Mouse (Mus musculus) gonadal fat pad, adult 2 months (tissue): ENCODE results near the gene Pifo. TPM values are rescaled to one million over a fixed set of nuclear protein-coding genes. Genes with fewer than 3 reads are reported as not detected.
A peak's percentile ranks its signal among the peaks of the same experiment; 100 is the strongest.
"Not testable (repeated sequence)": the region's sequence is repeated elsewhere in the genome, so short reads cannot be mapped to it uniquely, and the experiment has no call there.

ENCODE experiments used
- DNase-seq: peaks from one replicate; pipeline ENCODE4 v3.0.0-alpha.2; 2012; ENCODE audit warnings: low read depth
- polyA plus RNA-seq: library from polyadenylated mRNA; depleted of rRNA; stranded (reverse); fragments of >200 nt; gene quantifications from 2 replicates; pipeline ENCODE4 v1.2.3, GENCODE M21; 2012; rRNA removed

Pifo gene
- polyA plus RNA-seq = 0.92 and 2.3 TPM in 2 replicates

DNA sequence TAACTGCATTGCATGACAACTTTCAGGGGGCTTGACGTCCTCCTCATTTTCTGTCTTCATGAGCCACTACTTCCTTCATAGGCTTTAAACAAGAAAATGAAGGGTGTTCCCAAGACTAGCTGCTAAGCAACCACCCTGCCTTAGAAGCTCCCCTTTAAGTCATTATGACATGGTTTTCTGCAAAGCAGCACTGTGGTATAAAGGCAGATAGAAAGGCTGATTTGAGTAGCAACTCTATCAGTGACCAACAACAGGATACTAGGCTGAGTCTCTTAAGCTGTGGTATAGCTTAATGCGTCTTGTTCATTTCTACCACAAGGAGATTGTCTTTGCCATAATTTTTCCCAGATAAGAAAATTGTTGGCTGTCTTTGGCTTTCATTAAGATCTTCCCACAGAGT lies at the start of gene Pifo:
Pifo (minus strand) TSS at position 101 of the 400 bp plus-strand sequence.
- no peak for DNase-seq

DNA sequence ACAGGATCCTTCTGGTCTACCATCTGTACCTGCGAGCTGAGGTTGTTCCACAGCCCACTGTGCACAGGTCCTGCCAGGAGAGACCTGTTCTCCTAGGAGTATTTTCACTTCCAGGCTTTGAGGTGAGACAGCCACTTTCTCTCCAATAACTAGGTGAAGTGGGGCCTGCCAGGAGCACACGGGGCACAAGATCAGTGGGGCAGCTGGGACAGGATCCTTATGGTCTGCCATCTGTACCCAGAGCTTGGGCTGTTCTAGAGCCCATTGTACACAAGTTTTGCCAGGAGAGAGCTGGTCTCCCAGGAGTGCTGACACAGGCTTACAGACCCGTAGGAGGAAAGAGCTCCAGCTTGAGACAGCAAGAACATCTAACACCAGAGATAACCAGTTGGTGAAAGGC lies 43.5 kb upstream of the Pifo start:
- DNase-seq = no peak

DNA sequence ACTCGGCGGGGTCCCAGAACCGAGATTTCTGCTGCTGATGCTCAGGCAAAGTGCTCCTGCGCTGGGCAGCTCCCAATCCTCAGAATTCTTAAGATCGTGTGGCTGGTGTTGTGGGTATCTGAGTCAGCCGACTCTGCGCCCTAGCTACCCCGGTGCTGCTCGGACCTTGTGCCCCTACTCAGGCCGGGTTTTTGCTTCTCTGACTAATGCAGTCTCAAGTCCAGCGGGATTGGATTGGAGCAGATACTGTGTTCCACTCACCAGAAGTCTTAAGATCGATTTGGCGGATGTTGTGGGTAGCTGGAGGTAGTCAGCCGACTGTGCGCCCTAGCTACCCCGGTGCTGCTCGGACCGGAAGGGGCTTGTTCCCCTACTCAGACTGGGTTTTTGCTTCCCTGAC lies 37.5 kb upstream of the Pifo start:
- DNase-seq = no peak

DNA sequence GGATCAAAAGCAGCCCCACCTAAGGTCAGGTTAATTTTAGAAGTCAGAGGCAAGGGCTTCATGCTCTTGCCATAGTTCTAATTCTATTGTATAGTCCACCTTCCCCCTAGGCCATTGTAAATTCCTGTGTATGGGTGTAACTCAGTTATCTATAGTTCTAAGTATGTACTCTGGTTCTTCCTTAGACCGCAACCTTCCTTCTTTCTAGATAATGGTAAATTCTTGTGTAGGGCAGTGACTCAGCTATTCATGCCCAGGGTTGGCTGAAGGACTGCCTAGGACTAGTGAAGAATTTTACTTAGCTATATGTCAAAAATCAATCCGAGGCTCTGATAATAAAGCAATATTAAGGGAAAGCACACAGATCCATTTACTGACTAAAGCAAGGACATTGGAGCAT lies 25.9 kb upstream of the Pifo start:
- DNase-seq = no peak

DNA sequence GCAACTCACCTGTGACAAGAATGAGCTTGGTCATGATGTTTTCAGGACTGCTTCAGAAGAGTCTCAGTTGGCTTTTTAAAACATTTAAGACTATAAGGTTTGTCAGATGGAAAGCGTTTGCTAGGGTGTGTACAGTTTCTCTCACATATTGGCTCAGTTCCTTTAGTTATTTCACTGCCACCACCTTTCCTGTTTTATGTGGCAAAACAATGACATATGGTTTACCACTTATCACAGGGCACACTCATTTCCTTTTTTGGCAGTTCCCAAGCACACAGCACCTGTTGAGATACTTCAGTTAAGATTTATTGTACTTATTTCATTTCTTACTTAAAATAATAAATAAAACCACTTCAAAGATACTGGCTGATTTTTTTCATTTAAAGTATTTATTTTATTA lies 18.3 kb upstream of the Pifo start, which contains the start of gene Chil5:
Chil5 (minus strand) TSS at position 34 of the 400 bp plus-strand sequence.
- no peak for DNase-seq

DNA sequence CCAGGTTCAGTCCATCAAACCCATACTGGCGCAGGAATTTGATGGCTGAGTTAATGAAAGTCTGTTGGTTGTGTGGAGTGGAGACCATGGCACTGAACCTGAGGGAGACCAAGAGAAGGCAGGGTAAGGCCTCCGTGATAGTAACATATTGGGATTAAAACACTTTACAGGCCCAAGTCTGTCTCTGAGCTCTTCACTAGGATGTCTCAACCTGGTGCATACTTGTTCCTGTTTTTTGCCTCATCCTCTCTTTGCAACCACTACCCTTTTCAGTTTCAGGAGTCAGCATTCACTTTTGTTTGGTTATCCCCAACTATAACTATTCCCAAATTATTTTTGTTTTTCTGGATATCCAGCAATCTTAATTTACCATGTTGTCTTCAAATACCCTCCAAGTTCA lies 9.7 kb upstream of the Pifo start:
- no peak for DNase-seq

DNA sequence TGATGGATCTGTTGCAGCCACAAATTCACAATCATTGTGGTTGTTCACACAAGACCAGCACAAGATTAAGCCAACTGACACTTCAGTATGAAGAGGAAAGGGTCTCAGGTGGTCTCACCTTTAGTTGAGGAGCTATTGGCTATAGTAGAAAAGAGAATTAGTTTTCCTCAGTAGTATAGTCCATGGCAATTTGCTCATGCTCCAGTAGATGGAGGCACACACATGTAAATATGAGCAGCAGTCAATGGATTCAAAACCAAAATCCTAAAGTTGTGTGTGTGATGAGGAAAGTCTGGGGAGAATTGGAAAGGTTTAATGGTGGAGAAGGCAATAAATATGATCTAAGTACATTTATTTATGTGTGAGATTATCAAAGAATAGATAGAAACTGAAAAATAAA lies 7.4 kb upstream of the Pifo start:
- no peak for DNase-seq

DNA sequence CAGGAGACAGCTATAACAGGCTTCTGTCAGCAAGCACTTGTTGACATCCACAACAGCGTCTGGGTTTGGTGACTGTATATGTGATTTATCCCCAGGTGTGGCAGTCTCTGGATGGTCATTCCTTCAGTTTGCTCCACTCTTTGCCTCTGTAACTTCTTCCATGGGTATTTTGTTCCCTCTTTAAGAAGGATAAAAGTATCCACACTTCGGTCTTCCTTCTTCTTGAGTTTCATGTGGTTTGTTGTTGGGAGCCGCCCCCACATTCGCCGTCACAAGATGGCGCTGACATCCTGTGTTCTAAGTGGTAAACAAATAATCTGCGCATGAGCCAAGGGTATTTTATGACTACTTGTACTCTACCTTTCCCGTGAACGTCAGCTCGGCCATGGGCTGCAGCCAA lies 11.1 kb downstream of the Pifo start:
- not testable (repeated sequence) for DNase-seq

DNA sequence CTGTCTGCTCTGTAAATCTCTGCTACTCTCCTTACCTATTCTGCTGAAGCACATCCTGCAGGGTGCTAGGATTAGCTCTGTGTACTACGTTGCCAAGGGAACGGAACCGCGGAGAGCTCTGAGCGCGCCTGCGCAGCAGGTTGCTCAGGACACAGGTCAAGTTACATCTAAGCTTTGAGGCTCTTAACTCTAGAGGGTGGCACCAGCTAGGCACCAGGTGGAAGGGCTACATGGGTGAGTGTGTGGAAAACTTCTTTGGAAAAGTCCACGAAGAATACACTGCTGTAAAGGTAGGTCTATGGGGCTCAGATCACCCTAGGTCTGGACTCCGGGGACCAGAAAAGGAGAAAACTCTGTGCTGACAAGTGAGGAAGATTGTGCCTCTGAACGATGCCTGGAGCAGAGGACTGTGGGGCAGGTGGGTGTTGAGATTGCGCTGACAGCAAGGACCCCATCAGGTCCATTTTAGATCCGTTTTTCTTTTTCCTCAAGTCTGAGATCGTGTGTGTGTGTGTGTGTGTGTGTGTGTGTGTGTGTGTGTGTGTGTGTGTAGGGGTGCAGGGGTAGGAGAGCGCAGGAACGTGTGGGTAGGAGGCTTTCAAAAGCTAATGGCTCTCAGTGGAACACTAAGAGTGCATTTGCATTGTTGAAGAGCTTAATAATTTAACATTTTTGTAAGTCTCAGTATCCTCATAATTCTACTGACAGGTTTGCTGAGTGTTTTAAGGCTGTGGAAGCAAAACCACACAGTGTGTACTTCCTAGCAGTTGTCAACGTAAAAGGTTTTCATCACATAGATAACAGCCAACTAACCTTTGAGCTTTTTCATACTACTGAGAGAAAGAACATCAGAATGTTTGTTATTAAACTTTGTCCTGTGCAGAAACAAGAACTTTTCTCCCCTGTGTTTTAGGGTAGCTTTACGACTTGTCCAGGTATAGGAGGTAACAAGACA lies 12.8 kb downstream of the Pifo start:
- DNase-seq = no peak

DNA sequence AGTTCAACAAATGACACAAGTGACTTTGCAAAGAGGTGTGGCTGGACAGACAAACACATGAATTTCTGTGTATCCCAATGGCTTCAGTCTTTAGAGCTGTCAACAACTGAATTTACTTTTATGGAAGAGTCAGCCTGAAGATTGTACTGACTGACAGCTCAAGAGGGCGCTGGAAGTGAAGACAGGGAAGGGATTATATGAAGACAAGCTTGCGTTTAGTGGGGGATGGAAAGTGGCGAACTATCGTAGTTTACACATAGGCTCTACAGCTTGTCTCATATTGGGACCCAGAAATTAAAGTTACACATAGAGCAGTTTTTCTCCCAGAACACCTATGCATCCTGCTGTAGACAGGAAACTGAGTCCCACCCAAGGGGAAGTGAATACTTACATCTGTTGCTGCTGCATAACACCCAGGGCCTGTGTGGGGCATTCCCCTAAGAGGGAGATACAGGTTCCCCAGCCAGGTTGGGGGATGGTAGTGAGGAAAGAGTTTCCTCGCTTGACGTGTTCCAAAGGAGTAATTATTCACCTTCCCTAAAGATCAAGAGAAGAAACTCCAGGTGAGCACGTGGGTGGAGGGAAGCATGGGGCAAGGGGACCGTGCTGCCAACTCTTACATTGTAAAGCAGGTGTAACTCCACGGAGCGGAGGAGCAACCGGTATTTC lies 13.6 kb downstream of the Pifo start:
- DNase-seq = no peak

DNA sequence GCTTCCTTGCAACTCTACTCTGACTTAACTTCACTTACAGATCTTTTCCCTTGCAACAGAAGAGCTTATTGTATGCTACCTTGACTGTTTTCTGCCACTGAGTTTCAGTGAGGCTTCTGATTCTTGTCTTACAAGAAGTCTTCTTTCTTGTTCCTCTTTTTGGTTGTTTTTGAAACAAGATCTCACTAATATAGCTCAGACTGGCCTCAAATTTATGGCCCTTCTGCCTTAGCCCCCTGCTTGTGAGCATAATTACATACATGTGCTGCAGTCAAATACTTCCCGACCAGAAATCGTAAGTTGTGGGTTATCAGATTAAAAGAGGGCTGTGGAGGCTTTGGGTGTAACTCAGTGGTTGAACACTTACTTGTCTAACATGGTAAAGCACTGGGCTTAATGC lies 19.7 kb downstream of the Pifo start:
- no peak for DNase-seq

DNA sequence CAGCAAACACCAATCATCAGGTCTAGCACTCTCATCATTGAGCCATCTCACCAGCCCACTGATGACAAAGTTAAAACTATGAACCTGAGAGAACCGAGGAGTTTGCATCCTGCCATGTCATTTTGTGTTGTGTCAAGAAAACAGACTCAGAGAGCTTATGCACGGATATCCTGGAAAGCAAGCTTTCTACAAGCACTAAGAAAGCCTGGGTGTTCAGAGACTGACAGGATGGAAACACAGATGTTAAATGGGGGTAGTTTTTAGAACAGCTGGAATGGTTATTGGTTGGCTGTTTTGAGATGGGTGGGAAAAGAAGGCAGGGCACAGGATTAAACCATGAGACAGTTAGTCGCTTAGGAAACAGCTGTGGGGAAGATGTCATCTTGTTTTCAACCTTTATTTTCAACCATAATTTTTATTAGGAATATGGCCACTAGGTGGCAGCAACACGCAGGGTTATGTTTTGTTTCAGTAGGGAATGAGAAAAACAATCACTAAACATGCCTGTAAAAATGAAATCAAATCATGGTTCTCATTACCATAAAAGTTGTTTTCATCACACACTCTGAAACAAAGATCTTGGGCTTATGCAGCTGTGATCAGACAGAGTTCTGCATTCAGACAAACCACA lies 22.7 kb downstream of the Pifo start:
- DNase-seq = no peak

DNA sequence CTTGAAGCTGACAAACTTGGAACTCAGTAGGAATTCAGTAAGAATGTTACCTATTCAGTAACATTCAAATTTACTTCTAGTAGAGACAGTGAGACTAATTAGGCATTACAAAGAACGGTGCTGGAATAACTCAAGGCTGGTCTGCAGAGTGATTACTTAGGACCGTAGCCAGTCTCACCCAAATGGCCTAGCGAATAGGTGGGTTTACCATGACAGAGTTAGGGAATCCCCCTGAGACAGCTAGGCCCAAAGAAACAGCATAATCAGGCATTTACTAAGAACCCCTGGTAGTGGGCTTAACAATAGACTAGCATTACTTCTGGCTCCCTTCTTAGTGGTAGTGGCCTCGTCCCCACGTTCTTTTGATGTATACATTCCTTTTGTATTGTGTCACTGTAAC lies 24.8 kb downstream of the Pifo start:
- DNase-seq = not testable (repeated sequence)

DNA sequence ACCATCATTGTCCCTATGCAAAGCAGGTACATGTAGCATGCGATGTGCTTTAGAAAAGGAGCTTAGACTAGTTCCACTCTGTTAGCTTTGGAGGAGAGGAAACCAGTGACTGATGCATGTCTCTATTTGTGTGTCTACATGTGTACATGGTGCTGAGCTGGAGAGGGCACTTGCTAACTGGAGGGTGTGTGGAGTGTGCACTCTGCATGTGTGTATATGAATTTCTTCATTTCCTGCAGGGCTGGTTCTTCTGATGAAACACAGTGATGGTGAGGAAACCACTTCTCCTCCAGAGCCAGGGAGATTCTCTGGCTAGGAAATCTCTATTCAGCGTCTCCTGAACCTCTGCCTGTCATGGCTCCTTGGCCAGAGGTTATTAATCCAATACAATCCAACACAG lies 40.3 kb downstream of the Pifo start:
- DNase-seq = no peak

DNA sequence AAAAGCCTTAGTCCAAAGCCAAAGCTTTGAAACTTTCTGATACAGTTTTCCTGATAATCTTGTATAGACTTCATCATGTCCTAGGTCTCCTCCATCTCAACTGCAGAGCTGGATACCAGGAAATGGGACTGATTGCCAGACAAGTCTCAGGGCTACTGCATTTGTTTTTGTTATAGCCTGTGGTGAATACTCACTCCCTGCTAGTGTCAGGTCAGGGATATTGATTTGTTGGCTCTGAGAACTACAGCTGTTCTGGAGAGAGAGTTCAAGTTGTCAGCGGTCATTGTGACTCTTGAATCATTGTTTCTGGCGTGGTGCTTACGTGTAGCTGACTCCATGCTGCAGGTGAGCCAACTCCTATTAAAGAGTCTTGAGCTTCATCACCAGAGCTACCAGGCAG lies 41.0 kb downstream of the Pifo start, which contains the start of gene Ovgp1:
Ovgp1 (plus strand) TSS at position 301 of the 400 bp plus-strand sequence.
- DNase-seq = no peak

DNA sequence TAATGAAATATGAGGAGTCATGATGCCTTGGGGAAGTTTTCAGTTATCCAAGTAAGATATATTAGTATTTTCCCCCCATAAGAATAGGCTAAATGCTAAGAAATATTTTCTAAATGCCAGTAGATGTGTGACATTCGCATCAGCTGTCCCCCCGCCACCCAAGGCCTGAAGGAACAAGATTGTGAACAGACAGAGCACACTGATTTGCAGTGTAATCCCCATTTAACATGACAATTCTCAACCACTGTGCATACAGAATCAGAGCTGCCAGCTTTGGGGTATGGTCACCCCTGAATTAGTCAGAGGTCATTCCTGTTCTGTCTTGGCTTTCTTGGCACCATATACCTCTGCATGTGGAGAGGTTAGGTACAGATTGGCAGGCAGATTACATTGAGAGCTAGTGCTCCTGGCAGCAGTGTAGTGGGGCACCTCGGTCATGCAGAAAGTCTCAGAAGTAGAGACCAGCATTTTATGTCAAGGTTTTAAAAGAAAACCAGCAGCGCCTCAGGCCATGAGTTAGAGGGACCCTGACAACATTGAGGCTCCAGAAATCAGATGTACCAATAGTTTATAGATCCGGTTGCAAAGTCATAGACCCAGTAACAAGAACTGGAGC lies 42.5 kb downstream of the Pifo start:
- no peak for DNase-seq

DNA sequence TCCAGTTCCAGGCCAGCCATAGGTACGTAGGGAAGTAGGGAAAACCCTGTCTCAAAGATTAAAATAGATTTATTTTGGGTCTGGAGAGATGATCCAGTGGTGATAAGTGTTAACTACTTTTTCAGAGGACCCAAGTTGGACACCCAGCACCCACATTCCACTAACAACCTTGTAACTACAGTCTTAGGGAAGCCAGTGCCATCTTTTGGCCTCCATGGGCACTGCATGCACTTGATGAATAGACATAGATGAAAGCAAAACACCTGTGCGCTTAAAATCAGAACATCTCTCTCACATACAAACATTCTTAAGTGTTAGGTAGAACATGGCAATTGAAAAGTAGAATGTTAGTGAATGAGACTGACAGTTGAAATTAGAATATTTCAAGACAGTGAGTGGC lies 53.7 kb downstream of the Pifo start:
- no peak for DNase-seq

DNA sequence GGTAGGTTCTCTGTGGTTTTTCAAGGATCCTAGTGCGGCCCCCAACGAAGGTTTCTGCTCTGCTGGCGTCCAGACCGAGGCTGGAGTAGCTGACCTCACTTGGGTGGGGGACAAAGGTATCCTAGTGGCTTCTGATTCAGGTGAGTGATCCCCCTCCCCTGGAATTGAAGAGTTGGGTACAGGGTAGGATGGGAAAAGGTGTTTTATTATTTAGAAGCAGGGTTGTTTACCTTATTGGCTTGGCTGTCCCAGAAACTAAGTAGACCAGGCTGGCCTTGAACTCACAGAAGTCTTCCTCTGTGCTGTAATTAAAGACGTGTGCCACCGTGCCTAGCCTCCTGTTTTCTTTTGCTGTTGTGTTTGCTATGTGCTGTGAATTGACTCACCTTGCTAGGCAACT lies 54.4 kb downstream of the Pifo start, which contains the start of gene Atp5f1:
Atp5f1 (minus strand) TSS at position 101 of the 400 bp plus-strand sequence.
- DNase-seq = no peak

DNA sequence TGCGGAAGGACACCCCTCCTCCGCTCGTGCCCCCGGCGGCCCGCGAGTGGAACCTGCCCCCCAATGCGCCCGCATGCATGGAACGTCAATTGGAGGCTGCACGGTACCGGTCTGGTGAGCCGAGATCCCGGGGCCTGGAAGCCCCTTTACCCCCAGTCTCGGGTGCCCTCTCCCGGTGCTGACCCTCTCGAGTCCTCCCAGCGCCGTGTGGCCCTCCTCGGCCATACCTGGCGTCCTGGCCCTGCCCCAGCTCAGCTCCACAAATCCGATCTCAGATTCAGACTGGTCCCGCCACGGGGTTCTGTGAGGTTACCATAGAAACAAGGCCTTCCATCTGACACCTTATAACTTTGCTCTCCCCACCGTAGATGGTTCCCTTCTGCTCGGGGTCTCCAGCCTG lies 54.9 kb downstream of the Pifo start:
- no peak for DNase-seq

DNA sequence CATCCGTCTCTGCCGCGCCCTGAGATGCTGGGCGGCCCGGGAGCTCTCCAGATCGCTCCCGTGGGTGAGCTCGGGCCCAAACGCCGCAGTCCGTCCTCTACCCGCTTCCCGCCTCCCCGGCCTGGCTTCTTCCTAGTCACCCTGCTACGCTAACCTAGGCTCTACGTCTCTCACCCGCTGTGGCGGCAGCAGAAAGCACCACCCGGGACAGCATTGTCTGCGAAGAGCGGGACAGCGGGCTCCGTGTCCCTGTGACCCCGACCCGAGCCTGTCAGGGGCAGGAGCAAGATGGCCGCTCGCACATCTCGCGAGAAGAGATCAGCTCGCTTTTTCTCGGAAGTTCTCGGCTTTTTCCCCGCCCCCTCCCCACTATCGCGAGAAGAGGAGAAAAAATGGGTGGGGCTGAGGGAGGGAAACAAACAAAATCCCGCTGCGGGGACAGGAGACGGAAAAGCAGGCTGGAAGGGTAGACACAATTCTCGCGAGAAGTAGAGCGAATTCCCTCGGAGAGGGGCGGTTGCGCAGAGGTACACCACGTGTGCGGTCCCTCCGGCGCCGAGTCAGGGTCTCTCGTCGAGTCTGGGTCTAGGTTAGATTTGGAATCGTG lies 55.4 kb downstream of the Pifo start, which contains the start of gene Wdr77:
Wdr77 (plus strand) TSS at position 396 of the 607 bp plus-strand sequence.
- peak; percentile 93 for DNase-seq

DNA sequence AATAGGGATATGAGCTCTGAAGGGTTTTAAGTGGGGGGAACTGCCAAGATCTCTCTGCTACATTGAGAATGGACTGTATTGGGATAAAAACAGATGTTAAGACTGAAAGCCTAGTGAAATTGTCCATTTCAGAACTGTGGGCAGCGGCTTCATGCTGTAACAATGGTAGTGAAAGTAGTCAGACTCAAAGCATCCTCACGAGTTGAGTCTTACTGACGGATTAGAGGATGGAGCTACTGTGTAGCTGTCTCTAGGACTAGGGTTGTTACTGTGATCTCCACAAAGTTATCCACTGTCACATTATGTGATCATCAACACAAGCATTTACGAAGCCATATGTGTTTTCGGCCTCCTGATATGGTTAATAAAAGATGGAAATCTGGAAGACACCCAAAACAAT lies 56.2 kb downstream of the Pifo start:
- DNase-seq = no peak
